Mouse (Mus musculus): ENCODE measurements around the gene Ltb4r1. TPM values are rescaled to one million over a fixed set of nuclear protein-coding genes. Genes with fewer than 3 reads are reported as not detected.

The Ltb4r1 gene
- 0.26 TPM in 2 replicates for polyA plus RNA-seq (2016; fragmentation: Nextera tagmentation; extraction: Ambion mirVana)

- H3K4me1 ChIP-seq, result peaks cover 29% of the 10 kb centered on the region
- H3K27ac ChIP-seq, result no peak within 1 kb of the TSS
- H3K27me3 ChIP-seq (ENCODE audit: poor library complexity, severe bottlenecking), result peaks cover 98% of the 10 kb centered on the region
- H3K36me3 ChIP-seq (replicated peaks), result no peaks in the 10 kb centered on the region
- no peaks in the 10 kb centered on the region for H3K9me3 ChIP-seq
- DNase-seq (ENCODE audit: extremely low spot score, low spot score), result no peak
- no peak within 1 kb of the TSS for H3K4me3 ChIP-seq
- 69% methylated on average over 4 of the region's 4 CpGs for WGBS
Observed at GRCm38 (mm10) chr14:55765696-55766095, at the start of gene Ltb4r1. Ltb4r1 (plus strand) TSS chr14:55765962.

GRCm38 (mm10) chr14:55716271-55716670 lies 49.5 kb upstream of the Ltb4r1 start:
- DNase-seq (ENCODE audit: extremely low spot score, low spot score), result no peak
- Histone ChIP-seq H3K27me3 (ENCODE audit: poor library complexity, severe bottlenecking) (peaks cover 30% of the 10 kb centered on the region), H3K27ac (no peak overlapping the region), H3K4me1 (peaks cover 29% of the 10 kb centered on the region), H3K9me3 (no peaks in the 10 kb centered on the region), H3K4me3 (no peak overlapping the region), H3K36me3 (replicated peaks) (peaks cover 43% of the 10 kb centered on the region)
- WGBS, result 95% methylated on average over 6 of the region's 6 CpGs

- H3K9me3 ChIP-seq, result no peaks in the 10 kb centered on the region
- DNase-seq (ENCODE audit: extremely low spot score, low spot score), result no peak
- WGBS, result 79% methylated on average over 8 of the region's 8 CpGs
- no peak overlapping the region for H3K27ac ChIP-seq
- H3K36me3 ChIP-seq (replicated peaks), result peaks cover 43% of the 10 kb centered on the region
- no peak overlapping the region for H3K4me3 ChIP-seq
- H3K4me1 ChIP-seq, result peaks cover 34% of the 10 kb centered on the region
- H3K27me3 ChIP-seq (ENCODE audit: poor library complexity, severe bottlenecking), result peaks cover 24% of the 10 kb centered on the region
Observed at GRCm38 (mm10) chr14:55716884-55717283, 48.9 kb upstream of the Ltb4r1 start.

DNA sequence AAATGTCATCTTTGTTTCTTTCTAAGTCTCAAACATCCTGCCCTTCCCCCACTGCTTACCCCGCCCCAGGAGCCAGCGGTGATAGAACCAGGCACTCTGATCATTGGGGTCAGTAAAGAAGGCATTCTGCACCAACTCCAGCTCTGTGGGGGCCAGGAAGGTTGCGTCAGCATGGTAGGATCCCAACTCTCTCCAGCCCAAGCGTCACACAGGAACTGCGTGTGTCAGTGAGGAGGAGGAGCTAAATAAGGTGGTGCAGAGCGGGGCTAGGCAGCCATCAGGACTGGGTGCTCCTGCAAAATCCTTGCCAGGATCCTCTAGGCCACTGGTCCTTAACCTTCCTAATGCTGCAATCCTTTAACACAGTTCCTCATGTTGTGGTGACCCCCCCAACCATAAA lies 46.0 kb upstream of the Ltb4r1 start:
- peaks cover 43% of the 10 kb centered on the region for H3K36me3 ChIP-seq (replicated peaks)
- no peak for DNase-seq (ENCODE audit: extremely low spot score, low spot score)
- H3K4me1 ChIP-seq, result peaks cover 29% of the 10 kb centered on the region
- no peak overlapping the region for H3K27ac ChIP-seq
- WGBS, result 88% methylated on average over 6 of the region's 6 CpGs
- H3K27me3 ChIP-seq (ENCODE audit: poor library complexity, severe bottlenecking), result no peaks in the 10 kb centered on the region
- H3K9me3 ChIP-seq, result no peaks in the 10 kb centered on the region
- H3K4me3 ChIP-seq, result no peak overlapping the region

DNA sequence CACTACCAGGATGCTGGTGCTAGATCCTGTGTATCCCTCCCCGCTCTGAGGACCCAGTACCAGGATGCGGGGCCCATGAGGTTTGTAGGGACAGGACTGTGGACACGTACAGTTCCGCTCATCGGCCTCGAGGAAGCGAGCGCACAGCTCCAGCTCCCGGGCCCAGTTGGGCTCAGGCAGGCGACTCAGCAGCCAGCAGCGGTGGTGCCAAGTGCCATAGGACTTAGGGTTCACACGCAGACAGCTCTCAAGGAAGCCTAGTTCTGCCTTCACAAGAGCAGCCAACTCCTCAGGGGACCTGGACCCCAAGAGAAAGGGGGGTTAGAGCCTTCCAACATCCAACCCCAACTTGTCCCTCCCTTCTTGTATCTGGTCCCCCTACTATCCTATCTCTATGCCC lies 45.1 kb upstream of the Ltb4r1 start:
- H3K9me3 ChIP-seq, result no peaks in the 10 kb centered on the region
- peaks cover 29% of the 10 kb centered on the region for H3K4me1 ChIP-seq
- no peak overlapping the region for H3K27ac ChIP-seq
- H3K27me3 ChIP-seq (ENCODE audit: poor library complexity, severe bottlenecking), result no peaks in the 10 kb centered on the region
- peaks cover 43% of the 10 kb centered on the region for H3K36me3 ChIP-seq (replicated peaks)
- DNase-seq (ENCODE audit: extremely low spot score, low spot score), result no peak
- 96% methylated on average over 12 of the region's 12 CpGs for WGBS
- H3K4me3 ChIP-seq, result 0 out of 2 replicates have a peak overlapping the region, but pooled peaks have one; percentile 84

GRCm38 (mm10) chr14:55721076-55721475 lies 44.7 kb upstream of the Ltb4r1 start:
- peaks cover 40% of the 10 kb centered on the region for H3K36me3 ChIP-seq (replicated peaks)
- H3K27ac ChIP-seq, result peak overlapping the region; percentile 94; the same call in 1 of the 2 replicates
- H3K27me3 ChIP-seq (ENCODE audit: poor library complexity, severe bottlenecking), result no peaks in the 10 kb centered on the region
- H3K9me3 ChIP-seq, result no peaks in the 10 kb centered on the region
- H3K4me1 ChIP-seq, result peaks cover 29% of the 10 kb centered on the region
- DNase-seq (ENCODE audit: extremely low spot score, low spot score), result no peak
- peak overlapping the region; percentile 84 for H3K4me3 ChIP-seq
- WGBS, result 74% methylated on average over 6 of the region's 6 CpGs

DNA sequence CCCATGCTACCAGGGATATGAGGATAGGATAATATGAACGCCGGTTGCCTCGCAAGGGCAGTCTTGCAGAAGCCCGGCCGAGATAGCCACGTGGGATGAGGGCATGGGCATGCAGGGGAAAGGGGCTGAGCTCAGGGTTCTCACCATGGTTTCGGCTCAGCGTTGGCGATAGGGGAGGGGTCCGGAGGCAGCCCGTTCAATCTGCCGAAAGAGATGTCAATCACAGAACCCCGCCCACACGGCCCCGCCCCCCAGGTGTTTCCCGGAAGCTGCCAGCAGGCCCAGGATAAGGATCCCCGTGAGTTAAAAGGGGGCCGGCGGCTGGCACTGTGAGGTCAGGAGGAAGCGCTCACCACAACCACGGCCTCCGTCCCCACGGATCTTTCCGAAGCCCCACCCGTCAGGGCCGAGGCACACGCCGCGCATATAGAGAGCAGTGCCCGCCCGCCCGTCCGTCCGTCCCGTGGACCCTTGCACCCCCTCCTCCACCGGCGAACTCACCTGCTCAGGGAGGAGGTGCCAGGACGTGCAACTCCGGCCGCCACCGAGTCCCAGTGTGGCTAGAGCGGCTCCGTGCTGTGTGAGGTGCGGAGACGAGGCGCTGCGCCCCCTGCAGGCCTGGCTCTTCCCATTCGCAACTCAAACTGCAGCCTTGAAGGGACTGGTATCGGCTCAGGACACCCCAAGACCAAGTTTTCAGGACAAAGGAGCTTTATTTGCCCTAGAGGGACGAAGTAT lies 43.9 kb upstream of the Ltb4r1 start, which contains the start of gene Rabggta:
TSS of gene Rabggta (minus strand) at position 564 of the 738 bp plus-strand sequence.
- H3K4me1 ChIP-seq, result peaks cover 27% of the 10 kb centered on the region
- peaks cover 32% of the 10 kb centered on the region for H3K36me3 ChIP-seq (replicated peaks)
- peak; percentile 93 for DNase-seq (ENCODE audit: extremely low spot score, low spot score)
- H3K27me3 ChIP-seq (ENCODE audit: poor library complexity, severe bottlenecking), result no peaks in the 10 kb centered on the region
- peak within 1 kb of the TSS; percentile 94 for H3K27ac ChIP-seq
- no peaks in the 10 kb centered on the region for H3K9me3 ChIP-seq
- H3K4me3 ChIP-seq, result peak within 1 kb of the TSS; percentile 84
- WGBS, result under 1% methylated on average over 50 of the region's 50 CpGs

GRCm38 (mm10) chr14:55722438-55722945 lies 43.3 kb upstream of the Ltb4r1 start:
- no peak for DNase-seq (ENCODE audit: extremely low spot score, low spot score)
- Histone ChIP-seq H3K27ac (peak overlapping the region; percentile 94), H3K36me3 (replicated peaks) (peaks cover 26% of the 10 kb centered on the region), H3K27me3 (ENCODE audit: poor library complexity, severe bottlenecking) (no peaks in the 10 kb centered on the region), H3K9me3 (no peaks in the 10 kb centered on the region), H3K4me3 (peak overlapping the region; percentile 84), H3K4me1 (peaks cover 22% of the 10 kb centered on the region)
- 48% methylated on average over 8 of the region's 8 CpGs for WGBS

GRCm38 (mm10) chr14:55723433-55723832 lies 42.3 kb upstream of the Ltb4r1 start:
- H3K4me3 ChIP-seq, result no peak overlapping the region
- peaks cover 25% of the 10 kb centered on the region for H3K4me1 ChIP-seq
- no peaks in the 10 kb centered on the region for H3K27me3 ChIP-seq (ENCODE audit: poor library complexity, severe bottlenecking)
- no peak overlapping the region for H3K27ac ChIP-seq
- no peak for DNase-seq (ENCODE audit: extremely low spot score, low spot score)
- WGBS, result 95% methylated on average over 7 of the region's 7 CpGs
- peaks cover 18% of the 10 kb centered on the region for H3K36me3 ChIP-seq (replicated peaks)
- H3K9me3 ChIP-seq, result no peaks in the 10 kb centered on the region

- H3K4me3 ChIP-seq, result no peak overlapping the region
- H3K27me3 ChIP-seq (ENCODE audit: poor library complexity, severe bottlenecking), result no peaks in the 10 kb centered on the region
- no peak for DNase-seq (ENCODE audit: extremely low spot score, low spot score)
- 77% methylated on average over 8 of the region's 8 CpGs for WGBS
- H3K27ac ChIP-seq, result no peak overlapping the region
- H3K4me1 ChIP-seq, result peaks cover 25% of the 10 kb centered on the region
- no peaks in the 10 kb centered on the region for H3K9me3 ChIP-seq
- peaks cover 9% of the 10 kb centered on the region for H3K36me3 ChIP-seq (replicated peaks)
Observed at GRCm38 (mm10) chr14:55724411-55724871, 41.3 kb upstream of the Ltb4r1 start.

DNA sequence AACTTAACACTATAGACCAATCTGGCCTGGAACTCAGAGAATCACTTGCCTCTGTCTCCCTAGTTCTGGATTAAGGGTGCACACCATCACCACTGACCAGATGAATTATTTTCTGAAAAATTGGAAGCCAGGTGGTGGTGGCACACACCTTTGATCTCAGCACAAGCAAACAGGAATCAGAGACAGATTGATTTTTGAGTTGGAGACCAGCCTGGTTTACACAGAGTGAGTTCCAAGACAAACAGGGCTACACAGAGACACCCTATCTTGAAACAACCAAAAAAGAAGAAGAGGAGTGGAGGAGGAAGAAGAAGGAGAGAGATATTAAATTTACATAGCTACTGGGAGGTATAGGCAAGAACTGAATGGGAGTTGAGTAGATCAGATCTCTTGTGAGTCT lies 39.5 kb upstream of the Ltb4r1 start:
- no peaks in the 10 kb centered on the region for H3K27me3 ChIP-seq (ENCODE audit: poor library complexity, severe bottlenecking)
- H3K27ac ChIP-seq, result no peak overlapping the region
- H3K4me3 ChIP-seq, result no peak overlapping the region
- no peaks in the 10 kb centered on the region for H3K36me3 ChIP-seq (replicated peaks)
- no peak for DNase-seq (ENCODE audit: extremely low spot score, low spot score)
- no peaks in the 10 kb centered on the region for H3K9me3 ChIP-seq
- peaks cover 14% of the 10 kb centered on the region for H3K4me1 ChIP-seq

DNA sequence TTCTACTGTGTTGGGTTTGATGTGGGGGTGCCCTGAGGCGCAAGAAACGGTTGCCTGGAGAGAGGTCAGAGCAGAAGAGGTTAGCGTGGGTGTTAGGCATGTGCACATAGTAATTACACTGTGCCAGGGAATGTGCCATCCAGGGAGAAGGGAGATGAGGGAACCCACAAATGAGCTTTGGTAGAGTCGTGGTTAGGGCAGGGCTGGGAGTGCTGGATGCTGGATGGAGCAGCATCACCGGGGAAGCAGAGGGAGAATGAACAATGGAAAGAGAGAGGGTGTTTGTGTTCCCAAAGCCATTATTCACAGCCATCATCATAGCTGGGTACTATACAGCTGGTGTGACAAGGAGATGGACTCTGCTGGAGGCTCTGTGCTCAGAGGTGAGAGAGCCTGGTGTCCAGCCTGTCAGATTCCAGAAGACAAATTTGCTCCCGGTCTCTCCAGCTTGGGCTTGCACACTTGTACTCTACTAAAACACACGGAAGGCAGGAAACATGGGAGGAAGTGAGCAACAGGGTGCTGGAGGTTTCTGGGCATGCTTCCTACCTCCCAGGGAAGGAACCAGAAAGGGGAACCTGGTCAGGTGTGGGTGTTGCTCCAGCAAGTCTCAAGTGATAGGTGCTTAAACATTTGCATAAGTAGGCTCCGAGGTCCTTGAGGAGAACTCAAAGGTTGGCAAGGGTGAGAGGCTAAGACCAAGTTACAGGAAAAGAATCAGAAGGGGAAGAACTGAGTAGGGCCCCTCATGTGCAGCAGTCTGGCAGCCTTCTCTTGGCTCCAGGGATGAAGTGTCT lies 37.7 kb upstream of the Ltb4r1 start:
- Histone ChIP-seq H3K4me3 (no peak overlapping the region), H3K9me3 (no peaks in the 10 kb centered on the region)
- WGBS, result 76% methylated on average over 8 of the region's 8 CpGs

More for the DNA sequence above, 37.7 kb upstream of the Ltb4r1 start:
- Histone ChIP-seq H3K36me3 (replicated peaks) (no peaks in the 10 kb centered on the region), H3K27ac (no peak overlapping the region), H3K4me1 (0 out of 2 replicates have a peak, but pooled peaks cover 3% of the 10 kb centered on the region), H3K27me3 (ENCODE audit: poor library complexity, severe bottlenecking) (no peaks in the 10 kb centered on the region)
- DNase-seq (ENCODE audit: extremely low spot score, low spot score), result no peak
